Mouse (Mus musculus): ENCODE measurements at regions not wholly inside any gene's neighbourhood (a gene's known extent, or its start where the extent isn't known, plus 50 kb on each side); places are given as distances from the start of the nearest gene placed in this dataset.

DNA sequence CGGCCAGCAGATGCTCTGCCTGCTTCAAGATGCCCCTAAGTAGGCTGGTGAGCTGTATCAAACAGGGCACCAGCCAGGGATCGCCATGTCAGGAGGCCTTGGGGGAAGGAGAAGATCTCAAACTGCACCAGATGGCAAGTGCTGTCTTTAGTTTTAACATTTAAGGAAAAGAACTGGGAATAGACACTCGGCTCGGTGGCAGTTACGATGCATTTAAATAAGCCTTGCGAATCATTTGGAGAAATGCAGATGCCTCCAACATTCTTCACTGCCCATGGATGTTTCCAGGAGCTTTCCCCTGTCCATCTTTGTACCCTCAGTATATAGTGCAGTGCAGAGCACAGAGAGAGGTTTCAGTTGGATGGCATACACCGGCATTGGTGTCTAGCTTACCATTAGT, 139.7 kb downstream of the Otoa start:
- TF ChIP-seq CTCF (IDR thresholded peaks at IDR 0.05 in 2 of 3, conservative IDR thresholded peaks at IDR 0.05 in 1 of 3; ENCODE audit: control insufficient read depth in 1 of 3, insufficient read depth in 1 of 3, low read depth in 2 of 3, low read length in 3 of 3, poor library complexity in 1 of 3, severe bottlenecking in 1 of 3) (no peak), POLR2A (IDR thresholded peaks at IDR 0.05; ENCODE audit: control insufficient read depth in 1 of 2, insufficient read depth in 1 of 2, low read depth in 1 of 2, low read length in 2 of 2, poor library complexity in 1 of 2) (no peak), MYB (IDR thresholded peaks at IDR 0.05; ENCODE audit: low read depth, low read length) (no peak), MYC (IDR thresholded peaks at IDR 0.05; ENCODE audit: low read depth, low read length) (no peak), TBP (IDR thresholded peaks at IDR 0.05; ENCODE audit: low read depth, low read length) (no peak), USF1 (IDR thresholded peaks at IDR 0.05; ENCODE audit: low read depth, low read length) (no peak)
